Mouse (Mus musculus) cerebellum, postnatal 4 days (tissue): ENCODE measurements around the gene Olfr5.
"Not testable (repeated sequence)": the region's sequence is repeated elsewhere in the genome, so short reads cannot be mapped to it uniquely, and the experiment has no call there.

ENCODE experiments used
- DNase-seq, 2 experiments: peaks; one replicate each; pipeline ENCODE4 v3.0.0; 2022; ENCODE audit warnings: low spot score in 2 of 2, mixed read lengths in 1 of 2

Gene Olfr5

GRCm38 (mm10) chr7:6486841-6487240 lies at the start of gene Olfr5:
Gene Olfr5, minus strand, starts transcription at chr7:6486941.
- no peak for DNase-seq

- peak in 1 of 2 experiments; percentile 16 for DNase-seq
These were observed 39.4 kb upstream of the Olfr5 start for GRCm38 (mm10) chr7:6526141-6526540.

GRCm38 (mm10) chr7:6525001-6525400 lies 38.3 kb upstream of the Olfr5 start:
- peak in 1 of 2 experiments; percentile 3 for DNase-seq

- no peak for DNase-seq
These were observed 36.1 kb upstream of the Olfr5 start, which contains the start of gene Olfr1349 for GRCm38 (mm10) chr7:6522850-6523249. Gene Olfr1349, minus strand, starts transcription at chr7:6522950.

- DNase-seq = no peak
These were observed 34.9 kb upstream of the Olfr5 start for GRCm38 (mm10) chr7:6521666-6522065.

GRCm38 (mm10) chr7:6508648-6509047 lies 21.9 kb upstream of the Olfr5 start, which contains the start of gene Olfr1348:
Gene Olfr1348, minus strand, starts transcription at chr7:6508748.
- no peak for DNase-seq

GRCm38 (mm10) chr7:6499655-6500054 lies 12.9 kb upstream of the Olfr5 start, which contains the start of gene Olfr1347:
Gene Olfr1347, minus strand, starts transcription at chr7:6499755.
- DNase-seq = no peak

- not testable (repeated sequence) for DNase-seq
These were observed 9.1 kb downstream of the Olfr5 start for GRCm38 (mm10) chr7:6477633-6478032.

GRCm38 (mm10) chr7:6466951-6467350 lies 19.8 kb downstream of the Olfr5 start, which contains the start of gene Olfr1346:
Gene Olfr1346, plus strand, starts transcription at chr7:6467101.
- DNase-seq = no peak

GRCm38 (mm10) chr7:6456399-6456798 lies 30.3 kb downstream of the Olfr5 start:
- DNase-seq = no peak

GRCm38 (mm10) chr7:6455868-6456267 lies 30.9 kb downstream of the Olfr5 start, which contains the start of gene Olfr1336:
Gene Olfr1336, plus strand, starts transcription at chr7:6456168.
- DNase-seq = no peak

GRCm38 (mm10) chr7:6447771-6448170 lies 39.0 kb downstream of the Olfr5 start:
- DNase-seq = no peak

GRCm38 (mm10) chr7:6441173-6441572 lies 45.6 kb downstream of the Olfr5 start:
- no peak for DNase-seq

- no peak for DNase-seq
These were observed 48.4 kb downstream of the Olfr5 start, which contains the start of gene Olfr1344 for GRCm38 (mm10) chr7:6438388-6438787. Gene Olfr1344, plus strand, starts transcription at chr7:6438688.

- no peak for DNase-seq
These were observed 56.4 kb downstream of the Olfr5 start for GRCm38 (mm10) chr7:6430342-6430741.

- DNase-seq = no peak
These were observed 57.4 kb downstream of the Olfr5 start for GRCm38 (mm10) chr7:6429381-6429780.
